Mouse (Mus musculus) intestine, postnatal 0 days (tissue): ENCODE data around the gene Tprn. TPM values are rescaled to one million over a fixed set of nuclear protein-coding genes. Genes with fewer than 3 reads are reported as not detected.
A peak's percentile ranks its signal among the peaks of the same experiment; 100 is the strongest.

Experiments used
- ATAC-seq: fragments of 200-750 bp; cut with Nextera tagmentation; 2 replicates; pipeline ENCODE4 v1.8.0; 2017; ENCODE audit warnings: mild to moderate bottlenecking, moderate TSS enrichment, moderate library complexity
- H3K27ac ChIP-seq: fragments of 300-500 bp; sonication (generic); 2 replicates; pipeline ENCODE4 v1.5.1; 2014; ENCODE audit warnings: mild to moderate bottlenecking, low read depth, low read length, moderate library complexity
- H3K27me3 ChIP-seq: fragments of 300-500 bp; sonication (generic); replicated peaks from 2 replicates; pipeline ENCODE4 v1.6.1; 2014; ENCODE audit warnings: low read length, mixed read lengths; ENCODE audit not compliant: control insufficient read depth, insufficient read depth
- H3K36me3 ChIP-seq: fragments of 300-500 bp; sonication (generic); 2 replicates; pipeline ENCODE4 v1.6.1; 2014; ENCODE audit warnings: mild to moderate bottlenecking, moderate library complexity; ENCODE audit not compliant: control insufficient read depth, insufficient read depth
- H3K4me1 ChIP-seq: fragments of 300-500 bp; sonication (generic); replicated peaks from 2 replicates; pipeline ENCODE4 v1.6.1; 2014; ENCODE audit warnings: antibody characterized with exemption, low read length, mixed read lengths; ENCODE audit not compliant: control insufficient read depth, insufficient read depth
- H3K4me2 ChIP-seq: fragments of 300-500 bp; sonication (generic); replicated peaks from 2 replicates; pipeline ENCODE4 v1.6.1; 2014; ENCODE audit warnings: low read depth, mild to moderate bottlenecking, moderate library complexity
- H3K4me3 ChIP-seq: fragments of 300-500 bp; sonication (generic); 2 replicates; pipeline ENCODE4 v1.5.1; 2014; ENCODE audit warnings: low read depth, low read length
- H3K9ac ChIP-seq: fragments of 300-500 bp; sonication (generic); 2 replicates; pipeline ENCODE4 v1.6.1; 2014; ENCODE audit warnings: mild to moderate bottlenecking, low read depth, low read length
- H3K9me3 ChIP-seq: fragments of 300-500 bp; sonication (generic); 2 replicates; pipeline ENCODE4 v1.6.1; 2016; ENCODE audit warnings: mixed run types; ENCODE audit not compliant: control insufficient read depth
- CTCF ChIP-seq: sonication (generic); IDR thresholded peaks from 2 replicates; pipeline ENCODE4 v1.5.1; 2016; ENCODE audit warnings: low read depth, mild to moderate bottlenecking, control low read depth, antibody characterized with exemption, moderate library complexity
- WGBS: fragments of 180-500 bp; shearing (Covaris S2); extraction: QIAGEN DNeasy Blood & Tissue Kit; methylation state at CpG from one replicate; pipeline ENCODE4 v1.1.7; 2014; 5-methylcytosine and 5-hydroxymethylcytosine counted together
- polyA plus RNA-seq: library from polyadenylated mRNA; unstranded; fragments of >200 nt; fragmentation: Nextera tagmentation; extraction: Ambion mirVana; gene quantifications from 2 replicates; pipeline ENCODE4 v1.2.1, GENCODE M21; 2015

The Tprn gene
- polyA plus RNA-seq, 1 experiment from 2014 or later = 62.0 TPM

- no peak for ATAC-seq
- 0 out of 2 replicates have a peak, but pooled peaks cover 3% of the 10 kb centered on the region for H3K27me3 ChIP-seq
These were observed 22.1 kb upstream of the Tprn start for GRCm38 (mm10) chr2:25240310-25240709.

GRCm38 (mm10) chr2:25240723-25241437, 21.5 kb upstream of the Tprn start:
- H3K27me3 ChIP-seq = 0 out of 2 replicates have a peak, but pooled peaks cover 3% of the 10 kb centered on the region
- no peaks in the 10 kb centered on the region; the same call in 1 of the 2 replicates for H3K36me3 ChIP-seq
- WGBS = under 1% methylated on average over 29 of the region's 29 CpGs
- H3K4me1 ChIP-seq = peaks cover 9% of the 10 kb centered on the region
- peak overlapping the region; percentile 13; the same call in 1 of the 2 replicates for H3K9ac ChIP-seq
- peak overlapping the region; percentile 55 for H3K27ac ChIP-seq
- peak overlapping the region; percentile 93 for H3K4me2 ChIP-seq
- TF ChIP-seq CTCF = no peak
- ATAC-seq = peak; percentile 61
- H3K9me3 ChIP-seq = no peaks in the 10 kb centered on the region
- peak overlapping the region; percentile 49 for H3K4me3 ChIP-seq

More at GRCm38 (mm10) chr2:25240310-25240709, 22.1 kb upstream of the Tprn start:
- H3K4me1 ChIP-seq = peaks cover 12% of the 10 kb centered on the region
- no peak for TF ChIP-seq CTCF
- peak overlapping the region; percentile 13; the same call in 1 of the 2 replicates for H3K9ac ChIP-seq
- no peaks in the 10 kb centered on the region for H3K36me3 ChIP-seq
- H3K4me3 ChIP-seq = no peak overlapping the region
- no peaks in the 10 kb centered on the region for H3K9me3 ChIP-seq
- WGBS = 53% methylated on average over 8 of the region's 8 CpGs
- peak overlapping the region; percentile 55 for H3K27ac ChIP-seq
- peak overlapping the region; percentile 93 for H3K4me2 ChIP-seq

- Histone ChIP-seq H3K4me1 (peaks cover 9% of the 10 kb centered on the region; the same call in 1 of the 2 replicates), H3K9ac (no peak overlapping the region), H3K36me3 (no peaks in the 10 kb centered on the region; the same call in 1 of the 2 replicates), H3K4me3 (peak overlapping the region; percentile 49; the same call in 1 of the 2 replicates), H3K4me2 (peak overlapping the region; percentile 93), H3K27me3 (0 out of 2 replicates have a peak, but pooled peaks cover 3% of the 10 kb centered on the region), H3K27ac (peak overlapping the region; percentile 74), H3K9me3 (no peaks in the 10 kb centered on the region)
- 10% methylated on average over 6 of the region's 6 CpGs for WGBS
- ATAC-seq = peak; percentile 67
- TF ChIP-seq CTCF = no peak
These were observed 21.0 kb upstream of the Tprn start for GRCm38 (mm10) chr2:25241438-25241775.

- H3K9ac ChIP-seq = peak within 1 kb of the TSS; percentile 75
- ATAC-seq = no peak
- H3K4me3 ChIP-seq = peak within 1 kb of the TSS; percentile 49
- TF ChIP-seq CTCF = no peak
- peak within 1 kb of the TSS; percentile 74 for H3K27ac ChIP-seq
- H3K4me2 ChIP-seq = peak within 1 kb of the TSS; percentile 93
- H3K27me3 ChIP-seq = 0 out of 2 replicates have a peak, but pooled peaks cover 3% of the 10 kb centered on the region
- H3K9me3 ChIP-seq = no peaks in the 10 kb centered on the region
- H3K4me1 ChIP-seq = peaks cover 9% of the 10 kb centered on the region; the same call in 1 of the 2 replicates
- peaks cover under 1% of the 10 kb centered on the region; the same call in 1 of the 2 replicates for H3K36me3 ChIP-seq
- under 1% methylated on average over 50 of the region's 59 CpGs for WGBS
These were observed 20.3 kb upstream of the Tprn start, which contains the start of the genes Rnf208 and Cysrt1 for GRCm38 (mm10) chr2:25242101-25242506. Gene Rnf208 (plus strand): TSS chr2:25242255. Gene Cysrt1 (minus strand): TSS chr2:25242452.

- Histone ChIP-seq H3K4me2 (peak overlapping the region; percentile 93), H3K36me3 (peaks cover 12% of the 10 kb centered on the region; the same call in 1 of the 2 replicates), H3K27me3 (0 out of 2 replicates have a peak, but pooled peaks cover 3% of the 10 kb centered on the region), H3K9ac (no peak overlapping the region), H3K4me1 (peaks cover 9% of the 10 kb centered on the region; the same call in 1 of the 2 replicates), H3K27ac (0 out of 2 replicates have a peak overlapping the region, but pooled peaks have one; percentile 74), H3K9me3 (no peaks in the 10 kb centered on the region), H3K4me3 (no peak overlapping the region)
- ATAC-seq = no peak
- 79% methylated on average over 8 of the region's 8 CpGs for WGBS
- no peak for TF ChIP-seq CTCF
These were observed 19.1 kb upstream of the Tprn start for GRCm38 (mm10) chr2:25243342-25243741.

- 84% methylated on average over 4 of the region's 4 CpGs for WGBS
These were observed 18.3 kb upstream of the Tprn start for GRCm38 (mm10) chr2:25244144-25244543.

More at GRCm38 (mm10) chr2:25244144-25244543, 18.3 kb upstream of the Tprn start:
- 0 out of 2 replicates have a peak, but pooled peaks cover 3% of the 10 kb centered on the region for H3K27me3 ChIP-seq
- H3K9me3 ChIP-seq = no peaks in the 10 kb centered on the region
- no peak overlapping the region for H3K27ac ChIP-seq
- H3K4me3 ChIP-seq = no peak overlapping the region
- no peak overlapping the region for H3K4me2 ChIP-seq
- ATAC-seq = no peak
- peaks cover 9% of the 10 kb centered on the region; the same call in 1 of the 2 replicates for H3K4me1 ChIP-seq
- H3K36me3 ChIP-seq = peaks cover 19% of the 10 kb centered on the region; the same call in 1 of the 2 replicates
- no peak for TF ChIP-seq CTCF
- no peak overlapping the region for H3K9ac ChIP-seq
